Mouse (Mus musculus) heart, embryonic 15.5 days (tissue): ENCODE measurements around the gene Arhgef17. TPM values are rescaled to one million over a fixed set of nuclear protein-coding genes. Genes with fewer than 3 reads are reported as not detected.

Source experiments
- ATAC-seq: fragments of 200-750 bp; cut with Nextera tagmentation; replicated peaks from 2 replicates; pipeline ENCODE4 v1.8.0; 2017; ENCODE audit warnings: low read depth, moderate TSS enrichment; ENCODE audit not compliant: insufficient number of reproducible peaks, insufficient read depth, low FRiP score
- H3K27ac ChIP-seq: fragments of 300-500 bp; sonication (generic); 2 replicates; pipeline ENCODE4 v1.5.1; 2015; ENCODE audit warnings: mild to moderate bottlenecking, inconsistent platforms
- H3K27me3 ChIP-seq: fragments of 300-500 bp; sonication (generic); 2 replicates; pipeline ENCODE4 v1.6.1; 2015; ENCODE audit warnings: inconsistent platforms
- H3K36me3 ChIP-seq: fragments of 300-500 bp; sonication (generic); 2 replicates; pipeline ENCODE4 v1.6.1; 2015; ENCODE audit warnings: mild to moderate bottlenecking, inconsistent platforms
- H3K4me1 ChIP-seq: fragments of 300-500 bp; sonication (generic); replicated peaks from 2 replicates; pipeline ENCODE4 v1.6.1; 2015; ENCODE audit warnings: inconsistent platforms
- H3K4me2 ChIP-seq: fragments of 300-500 bp; sonication (generic); 2 replicates; pipeline ENCODE4 v1.6.1; 2015; ENCODE audit warnings: inconsistent platforms, mild to moderate bottlenecking, moderate library complexity
- H3K4me3 ChIP-seq: fragments of 300-500 bp; sonication (generic); 2 replicates; pipeline ENCODE4 v1.5.1; 2015; ENCODE audit warnings: mild to moderate bottlenecking, inconsistent platforms
- H3K9ac ChIP-seq: fragments of 300-500 bp; sonication (generic); 2 replicates; pipeline ENCODE4 v1.6.1; 2015; ENCODE audit warnings: mild to moderate bottlenecking, inconsistent platforms
- H3K9me3 ChIP-seq: fragments of 300-500 bp; sonication (generic); replicated peaks from 2 replicates; pipeline ENCODE4 v1.6.1; 2016; ENCODE audit warnings: inconsistent platforms
- WGBS: fragments of 180-500 bp; shearing (Covaris S2); methylation state at CpG from one replicate; pipeline ENCODE4 v1.1.7; 2015; ENCODE audit warnings: mixed read lengths; 5-methylcytosine and 5-hydroxymethylcytosine counted together
- polyA plus RNA-seq: library from polyadenylated mRNA; unstranded; fragments of >200 nt; fragmentation: Nextera tagmentation; extraction: Ambion mirVana; gene quantifications from 2 replicates; pipeline ENCODE4 v1.2.1, GENCODE M21; 2015

Gene Arhgef17
- polyA plus RNA-seq, 1 experiment from 2014 or later, result 4.1 TPM

GRCm38 (mm10) chr7:100941169-100941568, 9.3 kb upstream of the Arhgef17 start:
- Histone ChIP-seq H3K27me3 (0 out of 2 replicates have a peak, but pooled peaks cover 5% of the 10 kb centered on the region), H3K9me3 (no peaks in the 10 kb centered on the region), H3K27ac (no peak overlapping the region), H3K9ac (no peak overlapping the region), H3K4me3 (no peak overlapping the region), H3K4me1 (peaks cover 15% of the 10 kb centered on the region), H3K36me3 (no peaks in the 10 kb centered on the region), H3K4me2 (no peak overlapping the region)
- no peak for ATAC-seq
- WGBS, result 32% methylated on average over 5 of the region's 5 CpGs

GRCm38 (mm10) chr7:100938106-100938505, 6.2 kb upstream of the Arhgef17 start:
- 75% methylated on average over 16 of the region's 16 CpGs for WGBS
- no peak for ATAC-seq
- no peak overlapping the region for H3K27ac ChIP-seq

DNA sequence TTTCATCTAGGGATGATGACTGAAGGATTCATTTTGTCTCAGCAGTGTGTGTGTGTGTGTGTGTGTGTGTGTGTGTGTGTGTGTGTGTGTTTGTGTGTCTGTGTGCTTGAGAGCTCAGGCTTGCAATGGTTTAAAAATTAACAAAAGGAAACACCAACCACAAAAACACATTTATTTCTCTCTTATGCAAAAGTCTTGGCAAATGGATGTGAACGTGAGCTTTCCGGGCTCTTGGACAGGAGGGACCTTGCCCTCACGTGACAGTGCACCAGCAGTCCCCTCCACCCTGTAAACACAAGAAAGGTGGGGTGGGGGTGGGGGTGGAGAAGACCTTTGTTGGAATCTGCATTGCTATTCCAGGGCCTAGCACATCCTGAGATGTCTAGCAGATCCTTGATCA, 5.6 kb upstream of the Arhgef17 start:
- no peaks in the 10 kb centered on the region for H3K9me3 ChIP-seq
- no peak overlapping the region for H3K4me3 ChIP-seq
- no peak overlapping the region for H3K27ac ChIP-seq
- H3K9ac ChIP-seq, result no peak overlapping the region
- H3K36me3 ChIP-seq, result no peaks in the 10 kb centered on the region
- H3K4me2 ChIP-seq, result no peak overlapping the region
- 66% methylated on average over 3 of the region's 3 CpGs for WGBS
- H3K4me1 ChIP-seq, result peaks cover 7% of the 10 kb centered on the region
- no peaks in the 10 kb centered on the region for H3K27me3 ChIP-seq
- no peak for ATAC-seq

More at GRCm38 (mm10) chr7:100938106-100938505, 6.2 kb upstream of the Arhgef17 start:
- H3K4me2 ChIP-seq, result no peak overlapping the region
- H3K27me3 ChIP-seq, result no peaks in the 10 kb centered on the region
- no peaks in the 10 kb centered on the region for H3K9me3 ChIP-seq
- no peaks in the 10 kb centered on the region for H3K36me3 ChIP-seq
- no peak overlapping the region for H3K4me3 ChIP-seq
- H3K4me1 ChIP-seq, result peaks cover 10% of the 10 kb centered on the region
- no peak overlapping the region for H3K9ac ChIP-seq

- no peak overlapping the region for H3K27ac ChIP-seq
- no peak for ATAC-seq
- H3K9ac ChIP-seq, result no peak overlapping the region
- H3K9me3 ChIP-seq, result no peaks in the 10 kb centered on the region
- H3K4me3 ChIP-seq, result no peak overlapping the region
- no peak overlapping the region for H3K4me2 ChIP-seq
- no peaks in the 10 kb centered on the region for H3K27me3 ChIP-seq
- H3K36me3 ChIP-seq, result no peaks in the 10 kb centered on the region
- H3K4me1 ChIP-seq, result peaks cover 25% of the 10 kb centered on the region
Measured at GRCm38 (mm10) chr7:100933520-100933919, 1.6 kb upstream of the Arhgef17 start.

DNA sequence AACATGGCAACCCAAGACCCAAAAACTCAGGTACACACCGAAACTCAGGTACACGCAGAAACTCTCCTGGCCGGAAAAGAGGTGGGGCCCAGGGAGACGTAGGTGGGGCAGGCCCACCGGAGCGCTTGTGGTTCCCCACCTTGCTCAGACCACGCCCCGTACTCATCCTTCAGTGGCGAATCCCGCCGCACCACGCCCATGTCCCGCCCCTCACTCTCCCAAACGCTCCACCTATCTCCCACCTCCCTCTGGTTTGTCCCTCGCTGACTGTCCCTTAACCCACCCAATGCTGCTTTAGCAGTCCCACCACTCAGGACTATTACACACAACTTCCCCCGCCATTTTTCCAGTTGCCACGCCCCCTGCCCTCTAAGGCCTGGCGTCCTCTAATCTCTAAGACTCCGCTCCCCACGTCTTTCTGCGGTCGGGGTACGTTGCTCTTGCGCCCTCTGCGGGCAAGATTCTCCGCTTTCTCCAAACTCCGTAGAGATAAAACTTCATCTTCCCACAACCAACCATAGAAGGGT, 637 bp upstream of the Arhgef17 start:
- no peaks in the 10 kb centered on the region for H3K9me3 ChIP-seq
- H3K27ac ChIP-seq, result peak overlapping the region; percentile 96
- H3K36me3 ChIP-seq, result no peaks in the 10 kb centered on the region
- H3K9ac ChIP-seq, result peak overlapping the region; percentile 87
- H3K4me1 ChIP-seq, result peaks cover 34% of the 10 kb centered on the region
- peak overlapping the region; percentile 75 for H3K4me3 ChIP-seq
- ATAC-seq, result peak; percentile 89
- peak overlapping the region; percentile 90 for H3K4me2 ChIP-seq
- under 1% methylated on average over 26 of the region's 27 CpGs for WGBS
- H3K27me3 ChIP-seq, result no peaks in the 10 kb centered on the region

DNA sequence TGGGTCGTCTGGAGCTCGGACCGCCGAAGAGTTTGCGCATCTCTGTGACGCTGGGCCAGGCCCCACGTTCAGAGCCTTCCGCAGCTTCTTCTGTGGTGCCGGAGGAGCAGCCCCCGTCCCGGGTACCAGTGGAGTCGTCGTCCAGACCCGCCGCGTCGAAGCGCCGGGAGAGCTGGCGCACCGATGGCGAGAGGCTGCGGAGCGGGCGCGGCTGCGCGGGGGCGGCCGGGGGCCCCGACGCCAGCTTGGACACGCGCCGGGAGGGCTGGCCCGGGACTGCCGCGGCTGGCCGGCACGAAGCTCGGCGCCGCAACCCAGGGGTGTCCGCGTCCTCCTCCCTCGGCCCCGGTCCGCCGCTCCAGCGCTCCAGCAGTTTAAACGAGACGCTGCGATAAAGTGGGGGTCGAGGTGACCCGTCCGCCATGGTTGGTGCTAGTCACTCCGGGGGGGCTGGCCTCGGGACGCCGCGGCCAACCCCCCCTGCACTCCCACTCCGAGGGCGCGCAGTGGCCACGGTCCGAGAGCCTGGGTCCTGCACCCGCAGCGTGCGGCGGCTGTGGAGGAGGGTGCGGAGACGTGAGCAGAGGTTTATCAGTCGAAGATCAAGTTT, 486 bp downstream of the Arhgef17 start:
- peak; percentile 20 for ATAC-seq
- peak overlapping the region; percentile 90 for H3K4me2 ChIP-seq
- peak overlapping the region; percentile 75 for H3K4me3 ChIP-seq
- peak overlapping the region; percentile 87 for H3K9ac ChIP-seq
- peak overlapping the region; percentile 96 for H3K27ac ChIP-seq
- H3K36me3 ChIP-seq, result no peaks in the 10 kb centered on the region
- H3K27me3 ChIP-seq, result no peaks in the 10 kb centered on the region
- no peaks in the 10 kb centered on the region for H3K9me3 ChIP-seq
- WGBS, result under 1% methylated on average over 67 of the region's 73 CpGs
- H3K4me1 ChIP-seq, result peaks cover 46% of the 10 kb centered on the region

DNA sequence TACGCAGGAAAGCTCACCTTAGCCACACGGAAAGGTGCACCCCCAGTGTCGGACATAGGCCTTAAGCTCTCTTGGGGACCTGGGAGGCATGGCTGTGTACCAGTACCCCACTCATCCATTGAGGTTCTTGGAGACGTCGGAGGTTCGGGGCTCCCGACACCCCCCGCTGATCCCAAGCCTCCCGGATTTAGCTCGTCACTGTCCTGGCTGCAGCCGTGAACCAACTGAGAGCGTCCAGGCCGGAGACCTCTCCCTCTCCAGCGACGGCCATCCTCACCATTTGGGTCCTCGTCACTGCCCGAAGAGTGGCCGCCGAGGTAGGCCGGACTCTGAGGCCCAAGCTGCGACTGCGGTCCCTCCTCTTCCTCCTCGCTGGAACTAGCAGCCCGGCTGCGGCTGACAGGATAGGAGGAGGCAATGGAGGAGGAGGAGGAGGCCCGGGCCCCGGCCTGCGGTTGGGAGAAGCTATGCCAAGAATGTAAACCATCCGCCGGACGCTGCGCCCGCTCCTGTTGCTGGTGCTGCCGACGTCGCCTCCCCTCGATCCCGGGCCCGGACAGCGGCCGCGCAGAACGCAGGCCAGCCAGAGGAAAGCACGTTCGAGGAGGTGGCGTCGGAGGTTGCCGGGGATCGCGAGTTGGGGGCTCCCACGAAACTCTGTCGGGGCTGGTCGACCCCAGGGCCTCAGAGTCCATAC, 1.1 kb downstream of the Arhgef17 start:
- no peaks in the 10 kb centered on the region for H3K9me3 ChIP-seq
- H3K9ac ChIP-seq, result peak overlapping the region; percentile 87
- peak overlapping the region; percentile 96 for H3K27ac ChIP-seq
- H3K4me2 ChIP-seq, result peak overlapping the region; percentile 90
- ATAC-seq, result peak; percentile 23
- H3K4me1 ChIP-seq, result peaks cover 52% of the 10 kb centered on the region
- no peaks in the 10 kb centered on the region for H3K36me3 ChIP-seq
- WGBS, result 5% methylated on average over 53 of the region's 53 CpGs
- H3K4me3 ChIP-seq, result peak overlapping the region; percentile 75
- no peaks in the 10 kb centered on the region for H3K27me3 ChIP-seq

- no peaks in the 10 kb centered on the region for H3K27me3 ChIP-seq
- peak overlapping the region; percentile 90 for H3K4me2 ChIP-seq
- no peak overlapping the region for H3K27ac ChIP-seq
- peaks cover 62% of the 10 kb centered on the region for H3K4me1 ChIP-seq
- WGBS, result 61% methylated on average over 19 of the region's 19 CpGs
- peak overlapping the region; percentile 87 for H3K9ac ChIP-seq
- H3K4me3 ChIP-seq, result peak overlapping the region; percentile 75
- H3K36me3 ChIP-seq, result no peaks in the 10 kb centered on the region
- H3K9me3 ChIP-seq, result no peaks in the 10 kb centered on the region
- no peak for ATAC-seq
Measured at GRCm38 (mm10) chr7:100929639-100930303, 2.1 kb downstream of the Arhgef17 start.

DNA sequence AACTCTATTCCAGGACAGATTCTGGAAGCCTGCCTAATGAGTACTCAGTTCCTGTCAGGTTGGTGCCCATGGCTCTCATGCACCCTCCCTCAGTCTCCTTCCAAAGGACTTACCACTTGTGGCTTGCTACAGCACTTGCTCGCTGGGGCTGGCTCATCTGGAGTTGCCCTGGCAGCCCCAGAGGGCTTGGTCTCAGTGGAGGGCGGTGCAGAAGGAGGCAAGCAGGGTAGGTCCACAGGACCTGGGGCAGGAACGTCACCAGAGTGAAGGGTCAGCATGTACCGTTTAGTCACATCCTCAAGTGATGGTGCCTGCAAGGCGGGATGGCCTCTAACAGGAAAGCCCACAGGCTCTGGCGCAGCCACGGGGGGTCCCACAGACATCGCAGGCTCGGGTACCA, 3.5 kb downstream of the Arhgef17 start:
- Histone ChIP-seq H3K4me3 (peak overlapping the region; percentile 75), H3K4me2 (peak overlapping the region; percentile 90), H3K9ac (peak overlapping the region; percentile 87), H3K36me3 (no peaks in the 10 kb centered on the region), H3K27ac (no peak overlapping the region), H3K9me3 (no peaks in the 10 kb centered on the region), H3K27me3 (no peaks in the 10 kb centered on the region), H3K4me1 (peaks cover 75% of the 10 kb centered on the region)
- ATAC-seq, result no peak
- 36% methylated on average over 9 of the region's 9 CpGs for WGBS

DNA sequence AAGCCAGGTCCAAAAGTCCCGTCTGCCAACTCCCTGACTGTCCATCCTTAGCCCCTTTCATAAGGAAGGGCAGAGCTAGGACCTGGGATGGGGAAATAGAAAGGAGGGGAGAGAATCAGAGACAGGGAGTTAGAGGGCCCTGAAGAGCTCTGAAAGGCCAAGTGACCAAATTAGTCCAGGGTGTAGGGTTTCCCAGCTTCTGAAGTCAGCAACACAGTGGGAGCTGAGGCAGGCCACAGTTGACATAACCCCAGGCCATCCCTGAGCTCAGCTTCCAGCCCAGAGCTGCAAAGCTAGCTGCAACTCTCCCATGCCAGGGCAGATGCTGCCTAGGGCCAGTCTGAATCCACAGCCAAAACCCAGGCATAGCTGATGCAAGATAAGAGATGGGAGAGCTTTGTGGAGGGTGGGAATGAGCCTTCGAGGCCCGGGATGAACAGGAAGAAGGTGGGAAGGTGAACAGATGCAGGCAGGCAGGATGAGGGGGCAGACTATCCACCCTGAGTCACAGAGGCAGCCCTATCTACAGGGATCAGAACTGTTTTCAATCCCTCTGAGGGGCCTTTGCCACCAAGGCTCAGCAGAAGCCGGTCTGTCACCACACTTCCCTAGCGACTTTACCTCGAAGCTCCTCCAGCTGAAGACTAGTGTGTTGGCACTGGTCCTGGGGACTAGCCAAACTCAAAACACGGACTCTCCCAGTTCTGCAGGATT, 4.5 kb downstream of the Arhgef17 start:
- ATAC-seq, result no peak
- H3K27me3 ChIP-seq, result no peaks in the 10 kb centered on the region

More for the DNA sequence above, 4.5 kb downstream of the Arhgef17 start:
- Histone ChIP-seq H3K4me1 (peaks cover 82% of the 10 kb centered on the region), H3K9me3 (no peaks in the 10 kb centered on the region), H3K4me2 (peak overlapping the region; percentile 90), H3K36me3 (0 out of 2 replicates have a peak, but pooled peaks cover under 1% of the 10 kb centered on the region), H3K9ac (peak overlapping the region; percentile 87), H3K27ac (peak overlapping the region; percentile 55), H3K4me3 (peak overlapping the region; percentile 75)
- 7% methylated on average over 7 of the region's 7 CpGs for WGBS
